Mouse (Mus musculus): ENCODE measurements at regions not wholly inside any gene's neighbourhood (a gene's known extent, or its start where the extent isn't known, plus 50 kb on each side); places are given as distances from the start of the nearest gene placed in this dataset.

GRCm38 (mm10) chr16:53480664-53481063 lies 1026.8 kb upstream of the Alcam start:
- no peak for DNase-seq (ENCODE audit: low read depth, low spot score)

DNA sequence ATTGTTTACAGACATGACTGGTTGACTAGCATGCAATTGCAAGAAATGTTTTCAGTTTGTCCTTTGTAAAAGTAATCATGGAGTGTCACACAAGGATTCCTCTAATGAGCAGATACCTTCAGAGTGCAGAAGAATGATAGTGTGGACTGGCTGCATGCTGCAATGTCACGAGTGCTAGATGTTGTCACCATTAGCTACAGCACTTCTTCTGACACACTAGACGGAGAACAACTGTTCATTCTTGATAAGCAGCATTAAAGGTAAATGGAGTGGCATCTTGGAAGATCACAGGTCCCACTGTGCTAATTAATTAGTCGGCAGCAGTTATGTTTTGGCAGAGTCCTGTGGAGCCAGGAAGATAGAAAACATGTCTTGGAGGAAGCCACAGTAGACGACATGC lies 985.6 kb upstream of the Alcam start:
- DNase-seq (ENCODE audit: low read depth, low spot score), result no peak

GRCm38 (mm10) chr16:53418416-53418815 lies 964.5 kb upstream of the Alcam start:
- no peak for DNase-seq (ENCODE audit: low read depth, low spot score)

DNA sequence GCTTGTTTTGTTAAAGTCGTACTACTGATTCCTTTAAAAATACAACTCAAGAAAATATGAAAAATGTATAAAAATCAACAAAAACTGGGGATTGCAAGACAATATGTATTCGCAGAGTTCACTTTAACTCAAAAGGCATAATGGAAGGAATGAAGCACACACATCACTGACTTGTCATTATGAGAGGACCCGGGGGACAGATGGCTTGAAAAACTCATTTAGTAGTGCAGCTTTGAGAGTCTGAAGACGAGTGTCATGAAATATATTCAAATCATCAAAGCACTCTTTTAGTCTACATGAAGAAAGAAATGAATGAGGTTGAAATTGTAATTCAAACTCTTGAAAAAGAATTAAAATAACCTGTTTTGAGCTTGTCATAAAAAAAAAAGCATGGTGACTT lies 931.3 kb upstream of the Alcam start:
- DNase-seq (ENCODE audit: low read depth, low spot score), result peak; percentile 2

GRCm38 (mm10) chr16:53342153-53342552 lies 888.3 kb upstream of the Alcam start:
- DNase-seq (ENCODE audit: low read depth, low spot score), result no peak

DNA sequence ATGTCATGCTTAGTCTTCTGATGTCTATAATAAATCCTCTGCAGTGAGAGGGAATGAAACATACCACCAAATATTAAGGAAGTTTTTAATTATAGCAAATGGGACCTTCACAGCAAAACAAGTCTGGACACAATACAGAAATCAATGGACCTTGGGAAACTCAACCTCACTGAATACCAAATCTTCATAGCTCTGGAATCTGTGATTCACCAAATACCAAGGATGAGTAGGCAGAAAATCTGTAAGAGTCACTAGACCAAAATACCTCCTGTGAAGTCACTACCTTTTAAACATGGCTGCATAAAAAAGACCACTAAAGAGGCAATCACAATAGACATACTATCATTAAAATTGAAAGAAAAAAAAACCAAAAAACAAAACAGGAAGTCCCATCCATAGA lies 872.5 kb upstream of the Alcam start:
- no peak for DNase-seq (ENCODE audit: low read depth, low spot score)

DNA sequence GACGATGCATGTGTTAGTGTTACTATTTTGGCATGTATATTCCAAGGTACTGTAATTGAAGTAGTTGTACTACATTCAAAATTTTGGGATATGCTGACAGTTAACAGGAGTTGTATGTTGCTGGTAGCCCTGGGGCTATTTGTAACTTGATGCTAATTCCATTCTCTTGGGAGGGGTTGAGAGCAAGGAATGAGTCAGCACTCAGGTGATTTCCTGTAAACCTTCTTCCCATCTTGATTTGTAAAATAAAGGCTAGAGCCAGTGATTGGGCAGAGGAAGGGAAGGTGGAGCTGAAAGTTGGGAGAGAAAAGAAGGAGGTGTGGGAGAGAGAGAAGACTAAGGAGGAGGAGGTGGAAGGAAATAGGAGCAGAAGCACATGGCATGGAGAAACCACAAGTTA lies 838.2 kb upstream of the Alcam start:
- no peak for DNase-seq (ENCODE audit: low read depth, low spot score)

DNA sequence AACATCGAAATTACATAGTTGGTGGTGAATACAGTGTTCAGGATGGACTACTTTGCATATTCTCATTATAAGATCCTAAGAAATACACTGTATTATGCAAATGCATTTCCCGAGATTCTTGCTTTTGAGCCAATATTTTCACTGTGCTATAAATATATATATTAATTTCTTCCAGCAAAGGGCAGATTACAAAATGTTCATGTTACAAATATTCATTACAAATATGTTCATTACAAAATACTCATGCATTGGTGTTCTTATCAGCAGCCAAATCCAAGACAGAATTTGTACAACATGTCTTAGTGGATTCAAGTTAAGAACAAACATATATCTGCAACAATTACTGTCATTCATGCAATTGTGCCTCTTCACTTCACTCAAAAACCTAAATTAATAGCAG lies 828.1 kb upstream of the Alcam start:
- no peak for DNase-seq (ENCODE audit: low read depth, low spot score)

- peak; percentile 74 for DNase-seq (ENCODE audit: low read depth, low spot score)
Observed at GRCm38 (mm10) chr16:53266116-53266515, 812.2 kb upstream of the Alcam start.

DNA sequence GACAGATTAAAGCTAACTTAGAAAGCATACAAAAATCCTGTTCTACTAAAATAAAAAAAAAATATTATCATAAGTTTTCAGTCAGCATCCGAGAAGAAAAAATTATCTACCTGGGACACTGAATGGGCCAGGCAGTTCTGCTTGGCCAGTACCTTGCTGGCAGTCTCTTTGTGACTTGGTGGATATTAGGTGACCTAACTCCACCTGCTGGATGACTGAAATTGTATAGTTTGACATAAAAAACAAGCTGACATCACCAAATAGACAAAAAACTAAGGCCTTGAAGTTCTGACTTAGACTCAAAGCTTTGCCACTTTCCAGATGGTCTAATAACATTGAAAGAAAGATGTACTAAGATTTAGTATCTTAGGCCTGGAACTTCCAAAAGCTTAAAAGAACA lies 791.5 kb upstream of the Alcam start:
- no peak for DNase-seq (ENCODE audit: low read depth, low spot score)

DNA sequence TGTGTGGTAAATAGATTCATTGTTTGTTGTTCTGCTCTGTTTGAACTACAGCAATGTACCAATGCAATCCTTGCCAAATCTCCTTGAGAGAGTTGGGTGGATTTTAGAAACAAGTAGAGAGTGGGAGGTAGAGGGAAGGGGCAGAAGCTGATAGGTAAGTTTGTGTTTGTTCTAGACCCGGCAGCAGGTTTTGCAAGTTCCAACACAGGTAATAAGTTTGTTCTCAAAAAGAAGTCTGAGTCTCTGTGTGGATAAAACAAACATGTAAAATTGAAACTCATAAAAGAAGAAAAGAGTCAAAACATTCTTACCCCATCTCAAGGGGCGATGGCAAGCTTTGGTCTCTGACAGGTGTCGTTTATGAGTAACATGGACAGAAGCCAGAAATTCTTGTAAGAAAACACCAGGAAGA lies 788.3 kb upstream of the Alcam start:
- no peak for DNase-seq (ENCODE audit: low read depth, low spot score)

GRCm38 (mm10) chr16:53218886-53219285 lies 765.0 kb upstream of the Alcam start:
- DNase-seq (ENCODE audit: low read depth, low spot score), result no peak

DNA sequence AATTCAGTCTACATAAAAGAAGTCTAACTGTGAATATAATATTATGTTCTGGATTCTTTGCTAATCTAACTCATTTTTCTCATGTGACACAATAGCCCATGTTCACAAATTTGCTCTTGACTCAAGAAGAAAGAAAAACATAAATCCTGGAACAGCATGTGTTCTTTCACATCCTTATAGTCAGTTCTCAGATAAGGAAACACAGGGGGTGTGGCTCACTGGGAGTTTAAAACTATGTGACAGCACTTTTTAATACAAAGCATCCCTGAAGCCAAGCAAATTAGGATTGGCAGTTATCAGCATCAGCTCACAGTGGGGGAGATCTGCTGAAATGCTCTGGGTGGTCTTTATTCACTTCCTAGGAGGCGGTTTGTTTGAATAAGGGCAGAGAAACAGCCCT lies 747.6 kb upstream of the Alcam start:
- peak; percentile 1 for DNase-seq (ENCODE audit: low read depth, low spot score)

DNA sequence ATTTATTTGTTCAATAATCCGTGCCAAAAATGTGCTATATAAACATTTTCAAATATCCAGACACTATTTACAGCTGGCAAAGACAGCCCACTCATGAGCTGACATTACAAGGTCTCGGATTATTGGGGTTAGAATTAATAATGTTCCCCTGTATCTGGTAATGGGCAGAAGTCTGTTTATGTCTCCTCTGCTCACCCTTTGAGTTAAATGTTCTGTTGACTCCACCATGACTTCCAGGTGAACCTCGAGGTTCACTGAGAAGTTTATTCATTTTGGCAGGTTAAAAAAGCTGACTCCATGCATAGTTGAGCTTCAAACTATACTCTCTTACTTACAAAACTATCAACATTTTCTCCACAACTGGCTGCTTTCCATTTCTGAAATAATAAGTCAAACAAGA lies 732.6 kb upstream of the Alcam start:
- no peak for DNase-seq (ENCODE audit: low read depth, low spot score)

DNA sequence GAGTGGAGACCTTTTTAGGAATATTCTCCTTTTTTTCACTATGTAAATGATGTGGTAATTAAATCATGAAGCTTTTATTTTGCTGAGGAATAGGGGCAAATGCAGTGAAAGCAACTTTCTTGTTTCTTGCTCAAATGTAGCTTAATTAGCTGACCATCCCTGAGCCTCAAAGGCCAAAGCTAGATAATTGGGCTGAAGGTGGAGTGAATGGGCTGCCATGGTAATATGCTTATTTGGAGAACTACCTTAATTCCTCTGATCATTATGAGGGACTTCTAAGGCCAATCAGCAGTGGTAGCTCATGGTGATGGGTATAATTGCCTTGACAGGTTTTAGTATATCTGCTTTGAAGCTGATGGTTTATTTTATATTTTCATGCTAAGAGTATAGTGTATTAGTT lies 702.5 kb upstream of the Alcam start:
- no peak for DNase-seq (ENCODE audit: low read depth, low spot score)

DNA sequence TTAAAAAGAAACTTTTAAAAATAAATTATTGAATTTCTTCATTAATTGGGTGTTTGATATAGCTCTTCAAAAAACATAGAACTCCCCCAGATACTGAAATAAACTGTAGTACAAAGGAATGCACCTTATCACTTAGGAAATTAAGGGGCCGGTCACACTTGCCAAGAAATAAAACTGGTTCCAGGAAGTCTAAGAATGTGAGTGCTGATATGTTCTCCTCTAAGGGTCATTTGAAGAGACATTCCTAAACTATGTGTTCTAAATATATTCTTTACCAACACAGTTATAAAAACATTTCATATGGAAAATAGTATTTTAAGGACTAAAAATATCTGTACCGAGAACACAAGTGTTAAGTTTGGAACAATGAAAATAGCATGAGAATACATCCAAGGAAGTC lies 676.8 kb upstream of the Alcam start:
- DNase-seq (ENCODE audit: low read depth, low spot score), result no peak

DNA sequence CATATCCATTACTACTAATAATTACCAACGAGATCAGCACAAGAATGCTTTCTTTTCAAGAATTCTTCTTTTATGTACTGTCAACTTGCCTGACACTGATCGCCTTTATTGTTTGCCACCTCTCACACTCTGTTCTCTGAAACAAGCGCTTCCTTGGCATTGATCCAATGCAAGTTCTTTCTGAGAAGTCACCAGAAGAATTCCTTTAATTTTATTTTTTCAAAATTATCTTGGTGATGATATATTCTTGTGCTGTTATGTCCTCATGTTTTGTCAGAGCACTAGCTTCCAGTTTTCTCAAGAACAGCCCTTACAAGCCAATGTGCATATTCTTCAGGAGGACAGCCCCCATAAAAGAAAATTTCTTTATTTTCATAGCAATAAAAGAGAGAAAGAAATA lies 654.9 kb upstream of the Alcam start:
- DNase-seq (ENCODE audit: low read depth, low spot score), result no peak

DNA sequence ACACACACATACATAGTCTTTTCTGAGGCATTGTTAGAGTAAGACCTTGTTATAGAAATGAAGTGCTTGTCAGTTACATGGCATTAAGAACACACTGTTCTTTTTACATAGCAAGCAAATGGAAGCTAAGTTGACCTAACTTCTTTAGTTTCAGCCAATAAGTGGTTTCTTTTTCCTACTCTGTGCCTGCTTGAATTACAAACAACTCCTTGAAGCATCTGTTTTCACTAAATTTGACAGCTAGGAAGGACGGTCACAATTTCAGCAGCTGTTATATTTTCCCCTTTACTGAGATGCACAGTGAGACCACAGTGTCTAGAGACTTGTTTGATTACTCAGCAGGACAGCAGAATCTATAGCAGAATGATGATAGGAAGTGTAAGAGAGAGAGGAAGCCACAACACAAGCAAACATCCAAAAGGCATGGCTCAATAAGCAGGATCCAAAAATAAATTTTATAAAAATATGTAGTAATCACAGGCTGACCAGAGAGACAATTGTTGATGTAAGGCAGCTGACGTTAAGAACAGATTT lies 641.6 kb upstream of the Alcam start:
- DNase-seq (ENCODE audit: low read depth, low spot score), result peak; percentile 18

GRCm38 (mm10) chr16:53073856-53074568 lies 620.1 kb upstream of the Alcam start:
- DNase-seq (ENCODE audit: low read depth, low spot score), result no peak

DNA sequence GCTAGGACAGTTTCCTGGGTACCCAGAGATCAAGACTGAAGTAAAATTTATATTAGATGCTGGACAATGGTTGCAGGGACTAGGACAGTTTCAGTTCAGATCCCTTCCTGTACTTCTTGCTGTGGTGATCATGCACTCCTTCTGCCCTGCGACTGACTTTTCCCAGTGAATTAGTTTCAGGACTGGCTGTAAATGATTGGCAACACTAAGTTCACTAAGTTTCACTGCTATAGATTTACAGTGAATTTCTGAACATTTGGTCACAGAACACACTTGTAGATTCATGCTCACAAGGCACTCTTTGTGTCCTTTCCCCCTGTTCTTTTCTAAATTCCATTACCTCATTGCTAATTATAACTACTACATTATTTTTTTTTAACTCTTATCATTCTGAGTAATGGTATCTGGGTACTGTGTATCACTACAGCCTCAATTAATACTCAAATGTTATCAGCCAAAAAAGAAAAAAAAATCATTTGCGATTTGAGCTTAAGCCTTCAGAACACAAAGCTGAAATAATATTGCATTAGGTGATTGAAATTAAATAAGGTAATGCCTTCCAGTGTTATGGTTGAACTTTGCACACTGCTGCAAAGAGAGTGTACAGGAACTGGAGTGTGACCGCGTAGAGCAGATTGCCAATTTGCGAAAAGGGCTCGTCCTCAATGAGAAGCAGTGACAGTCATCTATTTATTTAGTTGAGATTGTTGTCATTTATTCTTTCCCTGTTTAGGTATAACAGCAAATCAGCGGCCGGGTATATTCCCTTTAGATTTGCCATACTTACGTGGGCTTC lies 618.2 kb upstream of the Alcam start:
- no peak for DNase-seq (ENCODE audit: low read depth, low spot score)

GRCm38 (mm10) chr16:53064151-53064550 lies 610.3 kb upstream of the Alcam start:
- DNase-seq (ENCODE audit: low read depth, low spot score), result no peak

DNA sequence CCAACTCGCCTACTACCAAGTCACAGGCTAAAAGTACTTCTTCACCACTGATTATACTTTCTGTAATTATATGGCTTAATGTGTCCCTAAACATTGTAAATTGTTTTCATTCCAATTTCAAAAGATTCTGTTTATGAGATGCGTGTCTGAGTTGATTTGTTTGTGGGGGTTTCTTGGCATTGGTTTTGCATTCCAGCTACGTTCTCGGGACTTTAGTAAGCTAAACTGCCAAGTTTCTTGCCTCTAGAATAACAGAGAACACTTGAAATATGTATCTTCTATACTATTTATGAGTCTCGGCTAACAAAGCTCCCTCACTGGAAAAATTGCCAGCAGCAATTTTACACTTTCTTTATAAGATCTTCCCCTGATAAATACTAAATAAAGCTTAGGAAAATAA lies 609.2 kb upstream of the Alcam start:
- DNase-seq (ENCODE audit: low read depth, low spot score), result no peak

DNA sequence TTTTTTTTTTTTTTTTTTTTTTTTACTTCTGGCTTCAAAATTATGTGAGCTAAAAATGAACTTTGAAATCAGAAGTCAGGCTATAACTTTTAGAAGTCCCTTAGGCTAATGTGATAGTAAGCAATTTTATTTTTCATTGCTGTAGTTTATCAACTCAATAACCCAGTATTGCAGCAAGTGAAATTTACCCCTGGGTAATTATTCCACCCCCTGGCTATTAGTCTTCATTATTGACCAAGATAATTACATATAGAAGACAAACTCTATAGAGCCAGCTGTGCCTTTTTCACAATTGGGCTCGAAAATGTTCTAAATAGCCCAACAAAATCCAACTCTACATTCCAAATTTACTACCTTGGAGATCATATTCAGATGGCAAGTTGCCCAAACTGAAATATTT lies 572.2 kb upstream of the Alcam start:
- no peak for DNase-seq (ENCODE audit: low read depth, low spot score)

Data from mesoderm, embryonic 11.5 days (tissue).